Mouse (Mus musculus) cerebellum, postnatal 4 days (tissue): ENCODE measurements around the gene Utrn.

Source experiments
- DNase-seq, 2 experiments: peaks; one replicate each; pipeline ENCODE4 v3.0.0; 2022; ENCODE audit warnings: low spot score in 2 of 2, mixed read lengths in 1 of 2

Utrn gene

DNA sequence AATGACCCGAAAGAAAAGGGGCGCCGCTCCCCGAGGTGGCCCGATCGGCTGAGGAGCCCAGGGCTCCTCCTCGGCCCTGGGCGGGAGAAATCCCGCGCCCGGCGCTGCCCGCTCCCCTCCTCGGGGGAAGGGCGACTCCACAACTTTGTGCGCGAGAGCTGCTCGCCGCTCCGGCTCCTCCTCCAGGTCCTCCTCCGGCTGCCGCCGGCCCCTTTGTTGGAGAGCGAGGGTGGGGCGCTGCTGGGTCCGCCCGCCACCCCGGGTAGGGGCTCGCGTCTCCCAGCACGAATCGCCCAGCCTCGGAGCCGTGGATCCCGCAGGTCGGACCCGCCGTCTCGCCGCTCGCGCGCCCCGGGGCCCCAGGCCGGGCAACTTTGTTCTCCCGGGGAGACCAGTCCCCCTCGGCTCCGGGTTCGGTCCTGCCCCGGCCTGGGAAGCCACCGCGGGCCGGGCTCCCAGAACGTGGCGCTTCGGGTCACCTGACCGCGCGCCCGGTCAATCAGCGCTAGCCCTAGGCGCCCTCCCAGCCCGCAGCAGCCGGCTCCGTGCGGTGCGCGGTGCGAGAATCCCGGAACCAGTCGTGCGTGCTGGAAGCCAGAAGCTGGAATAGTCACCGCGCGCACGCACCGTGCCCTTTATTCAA, at the start of gene Utrn:
Gene Utrn (minus strand): TSS at position 337 of the 643 bp plus-strand sequence.
- peak; percentile 56 to 66 for DNase-seq

GRCm38 (mm10) chr10:12917626-12918025, 48.5 kb upstream of the Utrn start:
- no peak for DNase-seq

GRCm38 (mm10) chr10:12916376-12916775, 47.2 kb upstream of the Utrn start:
- no peak for DNase-seq

DNA sequence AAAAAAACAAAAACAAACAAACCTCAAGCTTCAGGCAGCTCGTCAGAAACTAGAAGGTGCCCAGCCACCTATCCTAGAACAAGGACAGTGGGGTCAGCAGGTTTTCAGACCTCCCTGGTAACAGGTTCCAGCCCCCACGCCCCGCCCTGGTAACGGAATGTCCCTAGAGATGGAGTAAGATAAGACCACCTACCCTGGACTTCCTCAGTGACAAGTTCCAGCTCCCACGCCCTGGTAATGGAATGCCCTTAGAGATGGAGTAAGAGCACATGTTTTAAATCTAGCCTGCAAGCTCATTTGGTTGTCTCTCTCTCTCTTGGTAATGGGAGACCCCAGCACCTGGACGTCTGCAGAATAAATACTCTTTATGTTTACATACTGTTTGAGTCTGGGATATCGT, 46.7 kb upstream of the Utrn start:
- no peak for DNase-seq

DNA sequence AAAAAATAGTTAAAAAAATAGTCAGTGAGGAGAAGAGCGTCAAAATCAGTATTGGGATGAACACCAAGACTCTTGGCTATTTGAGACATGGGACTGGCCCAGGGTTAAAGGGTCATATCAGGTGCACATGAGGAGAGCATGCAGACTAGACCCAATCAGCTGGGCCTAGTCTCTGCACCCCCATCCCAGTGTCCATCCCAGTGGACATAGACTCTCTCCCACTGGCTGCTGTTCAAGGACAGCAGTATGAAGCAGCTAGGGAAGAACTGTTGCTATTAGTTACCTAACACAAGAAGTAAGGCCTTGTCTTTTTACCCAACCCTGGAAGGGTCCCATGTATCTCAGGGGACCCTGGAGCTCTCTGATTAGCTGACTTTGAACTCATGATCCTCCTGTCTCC, 45.0 kb upstream of the Utrn start:
- DNase-seq = no peak

- DNase-seq = no peak
Measured at GRCm38 (mm10) chr10:12911981-12912530, 42.9 kb upstream of the Utrn start.

DNA sequence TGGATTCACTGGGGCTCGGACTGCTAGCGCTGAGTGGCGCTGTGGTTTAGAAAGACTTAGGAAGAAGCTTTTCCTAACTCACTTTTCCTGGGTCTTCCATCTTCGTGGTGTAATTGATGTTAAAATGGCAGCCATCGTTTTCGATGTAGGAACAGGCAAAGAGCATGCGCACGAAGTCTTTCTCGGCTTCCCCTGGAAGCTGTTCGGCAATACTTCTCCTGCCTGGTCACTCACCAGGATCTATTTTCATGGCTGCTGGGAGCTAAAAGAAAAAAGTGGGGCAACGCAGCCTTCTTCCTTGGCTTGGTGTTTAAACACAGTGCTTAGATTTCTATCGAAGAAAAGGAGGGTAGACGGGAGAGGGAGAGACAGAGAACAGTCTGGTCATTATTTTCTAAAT, 42.3 kb upstream of the Utrn start:
- no peak for DNase-seq

DNA sequence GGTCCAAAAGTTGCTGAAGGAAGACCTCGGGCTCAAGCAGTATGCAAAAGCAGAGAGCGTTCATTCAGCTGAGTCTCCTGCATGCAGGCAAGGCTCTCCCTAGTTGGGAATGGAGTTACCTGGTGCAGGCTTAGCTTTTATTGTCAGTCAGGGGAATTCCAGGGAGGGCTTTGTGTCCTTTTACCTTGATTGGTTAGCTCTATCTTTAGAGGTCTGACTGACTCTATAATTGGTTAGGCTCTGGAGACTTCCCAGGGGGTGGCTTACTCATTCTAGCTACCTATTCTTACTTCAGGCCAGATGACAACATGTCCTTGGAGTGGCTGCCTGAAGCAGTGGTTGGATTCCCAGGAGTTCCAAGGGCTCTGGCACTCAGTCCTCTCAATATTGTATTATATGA, 40.7 kb upstream of the Utrn start:
- no peak for DNase-seq

DNA sequence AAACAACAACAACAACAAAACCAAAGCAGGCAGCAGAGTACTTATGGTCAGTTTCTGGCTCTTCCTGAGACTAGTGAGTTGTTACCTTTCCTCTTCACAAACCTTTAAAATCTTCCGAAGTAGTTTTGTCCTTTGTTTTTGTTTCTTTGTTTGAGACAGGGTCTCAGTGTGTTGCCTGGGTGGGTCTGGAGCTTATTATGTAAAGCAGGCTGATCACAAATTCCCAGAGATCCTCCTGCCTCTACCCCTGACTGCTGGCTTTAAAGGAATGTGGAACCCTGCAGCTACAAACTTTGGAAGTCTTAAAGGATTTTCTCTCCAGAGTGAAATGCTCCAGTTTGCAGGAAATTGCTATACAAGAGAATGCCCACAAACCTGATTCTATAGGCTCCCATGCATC, 40.0 kb upstream of the Utrn start:
- DNase-seq = no peak

- DNase-seq = no peak
Measured at GRCm38 (mm10) chr10:12904140-12904528, 35.0 kb upstream of the Utrn start.

- DNase-seq = no peak
Measured at GRCm38 (mm10) chr10:12903440-12904139, 34.4 kb upstream of the Utrn start.

- no peak for DNase-seq
Measured at GRCm38 (mm10) chr10:12899901-12900300, 30.7 kb upstream of the Utrn start.

- DNase-seq = no peak
Measured at GRCm38 (mm10) chr10:12893339-12893738, 24.2 kb upstream of the Utrn start.

- no peak for DNase-seq
Measured at GRCm38 (mm10) chr10:12888373-12888772, 19.2 kb upstream of the Utrn start.

DNA sequence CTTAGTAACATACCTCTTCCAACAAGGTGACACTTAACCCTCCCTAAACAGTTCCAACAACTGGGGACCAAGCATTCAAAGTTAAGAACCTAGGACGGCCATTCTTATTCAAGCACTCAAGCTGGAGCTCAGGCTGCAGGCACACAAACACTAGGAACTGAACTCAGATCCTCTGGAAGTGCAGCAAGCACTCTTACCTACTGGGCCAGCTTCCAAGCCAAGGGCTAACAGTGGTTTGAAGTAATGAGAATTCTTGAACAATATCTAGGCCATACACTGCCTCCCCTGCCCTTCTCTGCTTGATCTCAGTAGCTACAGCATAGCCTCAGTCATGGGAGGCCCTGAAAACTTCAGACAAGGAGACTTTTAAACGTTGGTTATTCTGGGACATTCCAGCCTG, 18.6 kb upstream of the Utrn start:
- no peak for DNase-seq

GRCm38 (mm10) chr10:12884308-12884948, 15.3 kb upstream of the Utrn start:
- no peak for DNase-seq

GRCm38 (mm10) chr10:12881911-12882310, 12.7 kb upstream of the Utrn start:
- no peak for DNase-seq

DNA sequence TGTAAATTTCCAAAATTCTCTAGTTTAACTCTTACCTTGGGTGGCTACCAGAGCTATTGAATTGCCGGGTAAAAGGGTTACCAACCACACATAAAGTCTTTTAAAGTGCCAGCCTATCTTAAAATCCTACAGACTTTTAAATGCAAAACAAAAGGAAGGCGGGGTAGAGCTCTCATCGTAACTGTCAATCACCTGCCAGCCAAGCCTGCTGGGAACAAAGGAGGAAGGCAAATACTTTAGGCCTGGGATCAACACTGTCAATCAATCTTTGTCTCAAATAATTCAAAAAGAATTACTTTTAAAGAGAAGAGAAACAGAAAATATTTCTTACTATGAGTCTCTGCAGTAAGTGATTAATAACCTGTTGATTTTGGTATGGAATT, 10.1 kb upstream of the Utrn start:
- no peak for DNase-seq

DNA sequence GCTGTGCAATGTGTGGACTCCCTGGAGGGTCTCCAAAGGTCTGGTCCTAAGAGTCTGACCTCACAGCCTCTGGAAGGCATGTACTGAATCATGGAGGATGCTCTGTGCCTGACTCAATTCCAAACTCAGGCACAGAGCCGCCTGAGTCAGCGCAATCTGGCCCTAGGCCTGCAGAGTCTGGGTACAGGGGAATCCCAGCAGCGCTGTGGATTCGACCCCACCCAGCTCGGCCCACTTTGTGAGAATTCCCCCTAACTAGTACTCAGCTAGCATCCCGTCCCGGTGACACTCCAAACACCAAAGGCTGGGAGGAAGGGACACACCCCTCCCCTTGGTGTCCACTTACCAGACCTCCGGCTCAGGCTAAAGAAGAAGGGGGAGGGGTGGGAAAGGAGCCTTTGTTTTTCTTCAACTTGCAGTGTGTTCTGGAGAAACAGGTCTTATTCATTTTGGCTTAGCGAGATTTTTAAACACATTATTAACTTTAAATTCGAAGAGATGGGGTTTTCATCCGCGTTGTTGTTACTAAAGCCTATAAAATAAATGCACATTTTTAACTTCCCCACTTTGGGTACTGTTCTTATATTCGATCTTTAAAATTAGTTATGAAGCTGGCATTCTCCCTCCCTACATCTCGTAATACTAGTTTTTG, 9.6 kb upstream of the Utrn start:
- DNase-seq = no peak

- DNase-seq = no peak
Measured at GRCm38 (mm10) chr10:12876426-12876825, 7.3 kb upstream of the Utrn start.

DNA sequence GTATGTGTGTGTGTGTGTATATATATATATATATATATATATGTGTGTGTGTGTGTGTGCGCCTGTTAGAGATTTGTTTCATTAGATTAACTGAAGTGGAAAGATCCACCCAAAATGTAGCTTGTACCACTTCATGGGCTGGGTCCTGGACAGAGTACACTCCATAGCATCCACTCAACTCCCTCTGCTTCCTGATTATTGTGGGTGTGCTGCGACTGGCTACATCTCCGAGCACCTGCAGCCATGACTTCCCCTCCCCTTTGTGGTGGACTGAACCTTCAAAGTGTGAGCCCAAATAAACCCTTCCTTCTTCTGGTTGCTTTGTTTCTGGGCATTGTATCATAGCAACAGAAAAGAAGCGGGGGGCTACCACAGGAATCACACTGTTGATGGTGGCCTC, 6.2 kb upstream of the Utrn start:
- no peak for DNase-seq

DNA sequence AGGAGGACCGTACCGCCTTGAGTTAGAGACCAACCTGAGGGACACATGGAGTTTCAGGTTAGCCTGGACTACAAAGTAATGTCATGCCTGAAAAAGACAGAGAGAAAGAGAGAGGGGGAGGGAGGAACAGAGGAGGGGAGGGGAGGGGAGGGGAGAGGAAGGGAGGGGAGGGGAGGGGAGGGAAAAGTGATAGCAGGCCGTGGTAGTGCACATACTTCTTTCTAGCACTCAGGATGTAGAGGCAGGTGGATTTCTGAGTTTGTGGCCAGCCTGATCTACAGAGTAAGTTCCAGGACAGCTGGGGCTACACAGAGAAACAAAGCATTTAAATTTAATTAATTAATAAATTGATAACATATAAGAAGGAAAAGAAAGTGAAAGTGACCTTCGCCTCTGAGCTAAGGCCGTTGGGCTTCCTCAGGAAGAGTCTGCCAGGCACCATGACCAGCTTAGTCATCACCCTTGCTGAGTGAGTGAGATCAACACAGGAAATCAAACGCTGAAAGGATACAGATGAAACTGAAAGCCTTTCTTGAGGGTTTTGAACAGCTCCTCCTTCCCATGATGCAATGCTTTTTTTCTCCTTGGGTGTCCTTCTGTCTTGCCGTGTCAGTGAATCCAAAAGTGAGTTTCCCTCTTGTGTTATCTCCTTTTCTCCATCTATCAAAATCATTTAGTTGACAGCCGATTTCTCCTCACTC, 5.6 kb upstream of the Utrn start:
- DNase-seq = no peak
